Mouse (Mus musculus): ENCODE measurements around the gene Zfp691.

Gene Zfp691

DNA sequence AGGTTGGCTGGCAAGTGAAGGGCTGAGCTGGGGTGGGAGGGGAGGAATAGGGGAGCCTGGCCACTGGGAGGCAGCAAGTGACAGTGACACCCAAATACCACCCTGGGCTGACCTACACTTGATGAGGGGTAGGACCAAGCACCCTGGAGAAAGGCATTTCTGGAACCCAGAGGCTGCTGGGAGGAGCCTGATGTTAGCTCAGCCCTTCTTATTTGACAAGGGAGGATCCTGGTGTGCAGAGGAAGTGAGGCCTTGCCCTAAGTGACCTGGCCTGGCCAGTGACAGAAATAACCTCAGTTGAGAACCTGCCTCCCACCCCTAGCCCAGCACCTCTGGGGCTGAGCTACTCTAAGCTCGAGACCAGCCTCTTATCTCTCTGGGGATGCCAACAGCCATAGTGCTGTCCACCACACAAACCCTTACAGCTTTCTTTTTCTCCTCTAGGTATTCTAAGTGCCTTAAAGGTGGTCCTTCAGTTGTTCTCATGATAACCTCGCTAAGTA is 49.2 kb downstream of the Zfp691 start:
- DNase-seq (ENCODE audit: low spot score): no peak

DNA sequence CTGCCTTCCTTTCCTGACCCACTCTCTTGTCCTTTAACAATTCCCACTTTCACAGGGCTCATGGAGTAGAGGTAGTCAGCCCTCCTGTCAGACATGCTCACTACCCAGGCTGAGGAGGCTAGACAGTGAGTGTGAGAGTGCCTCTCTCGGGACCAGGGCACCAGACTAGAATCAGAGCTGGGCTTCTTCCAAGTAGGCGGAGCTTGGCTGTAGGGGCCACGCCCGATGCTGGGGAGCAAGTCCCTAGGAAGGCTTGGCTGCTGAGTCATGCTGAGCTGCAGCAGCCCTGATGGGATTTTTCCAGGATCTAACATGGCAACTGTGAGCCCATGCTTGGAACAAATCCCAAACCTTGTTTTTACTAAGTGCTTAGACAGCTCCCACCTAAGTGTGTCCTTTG is 52.7 kb downstream of the Zfp691 start:
- peak; percentile 63 for DNase-seq (ENCODE audit: low spot score)

GRCm38 (mm10) chr4:119120095-119120494 is 53.9 kb downstream of the Zfp691 start:
- no peak for DNase-seq (ENCODE audit: low spot score)

Measured in c-Kit-positive CD71-positive TER-119-positive erythroid progenitor cells, embryonic 14.5 days (primary cell).